Mouse (Mus musculus): ENCODE measurements around the gene Gphb5.

GRCm38 (mm10) chr12:75446245-75446644 lies 29.7 kb upstream of the Gphb5 start:
- no peak for TF ChIP-seq CTCF (conservative IDR thresholded peaks at IDR 0.05; ENCODE audit: insufficient read depth, insufficient read length, low read depth, low read length)
- TF ChIP-seq POLR2A (IDR thresholded peaks at IDR 0.05; ENCODE audit: low read depth, low read length): no peak
